Mouse (Mus musculus): ENCODE measurements at regions not wholly inside any gene's neighbourhood (a gene's known extent, or its start where the extent isn't known, plus 50 kb on each side); places are given as distances from the start of the nearest gene placed in this dataset.
A peak's percentile ranks its signal among the peaks of the same experiment; 100 is the strongest.

- Histone ChIP-seq H3K27me3 (replicated peaks; ENCODE audit: control insufficient read depth, insufficient read depth, low read length) (no peaks in the 10 kb centered on the region), H3K4me1 (replicated peaks; ENCODE audit: control insufficient read depth, insufficient read depth, low read length) (no peaks in the 10 kb centered on the region), H3K36me3 (ENCODE audit: control insufficient read depth, insufficient read depth, low read length) (no peaks in the 10 kb centered on the region), H3K9ac (ENCODE audit: low read length) (no peak overlapping the region), H3K9me3 (ENCODE audit: control insufficient read depth, low read length) (no peaks in the 10 kb centered on the region), H3K27ac (ENCODE audit: low read depth) (no peak overlapping the region), H3K4me3 (ENCODE audit: low read depth, low read length) (no peak overlapping the region), H3K4me2 (ENCODE audit: low read length) (no peak overlapping the region)
- DNase-seq (ENCODE audit: low spot score): no peak
- whole genome bisulfite sequencing: 64% methylated on average over 7 of the region's 7 CpGs
- no peak for ATAC-seq (replicated peaks; ENCODE audit: low FRiP score, low TSS enrichment, low read depth)
These were observed 139.3 kb downstream of the Gm19410 start for GRCm38 (mm10) chr8:35904711-35905450.

GRCm38 (mm10) chr8:35907998-35908397 lies 142.4 kb downstream of the Gm19410 start:
- no peak overlapping the region for H3K4me3 ChIP-seq (ENCODE audit: low read depth, low read length)
- H3K36me3 ChIP-seq (ENCODE audit: control insufficient read depth, insufficient read depth, low read length): no peaks in the 10 kb centered on the region
- H3K4me1 ChIP-seq (replicated peaks; ENCODE audit: control insufficient read depth, insufficient read depth, low read length): no peaks in the 10 kb centered on the region
- DNase-seq (ENCODE audit: low spot score) (no peak), ATAC-seq (replicated peaks; ENCODE audit: low FRiP score, low TSS enrichment, low read depth) (no peak)
- 79% methylated on average over 2 of the region's 2 CpGs for WGBS
- no peak overlapping the region for H3K4me2 ChIP-seq (ENCODE audit: low read length)
- no peaks in the 10 kb centered on the region for H3K27me3 ChIP-seq (replicated peaks; ENCODE audit: control insufficient read depth, insufficient read depth, low read length)
- H3K9ac ChIP-seq (ENCODE audit: low read length): no peak overlapping the region
- H3K27ac ChIP-seq (ENCODE audit: low read depth): no peak overlapping the region
- no peaks in the 10 kb centered on the region for H3K9me3 ChIP-seq (ENCODE audit: control insufficient read depth, low read length)

- Histone ChIP-seq H3K4me1 (replicated peaks; ENCODE audit: control insufficient read depth, insufficient read depth, low read length) (peaks cover 13% of the 10 kb centered on the region), H3K4me3 (ENCODE audit: low read depth, low read length) (no peak overlapping the region), H3K36me3 (ENCODE audit: control insufficient read depth, insufficient read depth, low read length) (no peaks in the 10 kb centered on the region), H3K27ac (ENCODE audit: low read depth) (no peak overlapping the region), H3K27me3 (replicated peaks; ENCODE audit: control insufficient read depth, insufficient read depth, low read length) (no peaks in the 10 kb centered on the region), H3K9ac (ENCODE audit: low read length) (no peak overlapping the region), H3K9me3 (ENCODE audit: control insufficient read depth, low read length) (no peaks in the 10 kb centered on the region), H3K4me2 (ENCODE audit: low read length) (no peak overlapping the region)
- 66% methylated on average over 9 of the region's 9 CpGs for WGBS
- no peak for ATAC-seq (replicated peaks; ENCODE audit: low FRiP score, low TSS enrichment, low read depth)
- no peak for DNase-seq (ENCODE audit: low spot score)
These were observed 146.7 kb downstream of the Gm19410 start for GRCm38 (mm10) chr8:35912264-35912663.

GRCm38 (mm10) chr8:35915878-35916518 lies 150.4 kb downstream of the Gm19410 start:
- 32% methylated on average over 10 of the region's 10 CpGs for WGBS
- ATAC-seq (replicated peaks; ENCODE audit: low FRiP score, low TSS enrichment, low read depth): no peak
- H3K4me2 ChIP-seq (ENCODE audit: low read length): no peak overlapping the region

GRCm38 (mm10) chr8:35917573-35917972 lies 152.0 kb downstream of the Gm19410 start:
- WGBS: 62% methylated on average over 3 of the region's 3 CpGs

More at GRCm38 (mm10) chr8:35915878-35916518, 150.4 kb downstream of the Gm19410 start:
- Histone ChIP-seq H3K9ac (ENCODE audit: low read length) (no peak overlapping the region), H3K4me1 (replicated peaks; ENCODE audit: control insufficient read depth, insufficient read depth, low read length) (peaks cover 13% of the 10 kb centered on the region), H3K9me3 (ENCODE audit: control insufficient read depth, low read length) (no peaks in the 10 kb centered on the region), H3K4me3 (ENCODE audit: low read depth, low read length) (no peak overlapping the region), H3K27ac (ENCODE audit: low read depth) (0 out of 2 replicates have a peak overlapping the region, but pooled peaks have one; percentile 27), H3K36me3 (ENCODE audit: control insufficient read depth, insufficient read depth, low read length) (no peaks in the 10 kb centered on the region), H3K27me3 (replicated peaks; ENCODE audit: control insufficient read depth, insufficient read depth, low read length) (no peaks in the 10 kb centered on the region)
- no peak for DNase-seq (ENCODE audit: low spot score)

GRCm38 (mm10) chr8:35919451-35919850 lies 153.9 kb downstream of the Gm19410 start:
- no peak overlapping the region for H3K4me3 ChIP-seq (ENCODE audit: low read depth, low read length)
- DNase-seq (ENCODE audit: low spot score) (no peak), ATAC-seq (replicated peaks; ENCODE audit: low FRiP score, low TSS enrichment, low read depth) (no peak)
- H3K9ac ChIP-seq (ENCODE audit: low read length): no peak overlapping the region
- no peak overlapping the region for H3K4me2 ChIP-seq (ENCODE audit: low read length)
- 68% methylated on average over 6 of the region's 6 CpGs for WGBS
- H3K36me3 ChIP-seq (ENCODE audit: control insufficient read depth, insufficient read depth, low read length): no peaks in the 10 kb centered on the region
- no peaks in the 10 kb centered on the region for H3K9me3 ChIP-seq (ENCODE audit: control insufficient read depth, low read length)
- H3K27me3 ChIP-seq (replicated peaks; ENCODE audit: control insufficient read depth, insufficient read depth, low read length): no peaks in the 10 kb centered on the region
- no peak overlapping the region for H3K27ac ChIP-seq (ENCODE audit: low read depth)
- peaks cover 13% of the 10 kb centered on the region for H3K4me1 ChIP-seq (replicated peaks; ENCODE audit: control insufficient read depth, insufficient read depth, low read length)

More at GRCm38 (mm10) chr8:35917573-35917972, 152.0 kb downstream of the Gm19410 start:
- H3K27ac ChIP-seq (ENCODE audit: low read depth): no peak overlapping the region
- no peak for ATAC-seq (replicated peaks; ENCODE audit: low FRiP score, low TSS enrichment, low read depth)
- no peak for DNase-seq (ENCODE audit: low spot score)
- H3K4me1 ChIP-seq (replicated peaks; ENCODE audit: control insufficient read depth, insufficient read depth, low read length): peaks cover 13% of the 10 kb centered on the region
- no peaks in the 10 kb centered on the region for H3K9me3 ChIP-seq (ENCODE audit: control insufficient read depth, low read length)
- H3K4me3 ChIP-seq (ENCODE audit: low read depth, low read length): no peak overlapping the region
- H3K27me3 ChIP-seq (replicated peaks; ENCODE audit: control insufficient read depth, insufficient read depth, low read length): no peaks in the 10 kb centered on the region
- H3K4me2 ChIP-seq (ENCODE audit: low read length): no peak overlapping the region
- H3K9ac ChIP-seq (ENCODE audit: low read length): no peak overlapping the region
- no peaks in the 10 kb centered on the region for H3K36me3 ChIP-seq (ENCODE audit: control insufficient read depth, insufficient read depth, low read length)

GRCm38 (mm10) chr8:35919859-35920675 lies 154.5 kb downstream of the Gm19410 start:
- H3K9ac ChIP-seq (ENCODE audit: low read length): no peak overlapping the region
- no peak overlapping the region for H3K4me3 ChIP-seq (ENCODE audit: low read depth, low read length)
- H3K27ac ChIP-seq (ENCODE audit: low read depth): no peak overlapping the region
- WGBS: 27% methylated on average over 8 of the region's 8 CpGs
- H3K36me3 ChIP-seq (ENCODE audit: control insufficient read depth, insufficient read depth, low read length): no peaks in the 10 kb centered on the region
- peaks cover 13% of the 10 kb centered on the region for H3K4me1 ChIP-seq (replicated peaks; ENCODE audit: control insufficient read depth, insufficient read depth, low read length)
- H3K4me2 ChIP-seq (ENCODE audit: low read length): no peak overlapping the region
- H3K9me3 ChIP-seq (ENCODE audit: control insufficient read depth, low read length): no peaks in the 10 kb centered on the region
- H3K27me3 ChIP-seq (replicated peaks; ENCODE audit: control insufficient read depth, insufficient read depth, low read length): no peaks in the 10 kb centered on the region
- no peak for ATAC-seq (replicated peaks; ENCODE audit: low FRiP score, low TSS enrichment, low read depth)
- DNase-seq (ENCODE audit: low spot score): no peak

GRCm38 (mm10) chr8:35924026-35924425 lies 158.4 kb downstream of the Gm19410 start:
- H3K27me3 ChIP-seq (replicated peaks; ENCODE audit: control insufficient read depth, insufficient read depth, low read length): no peaks in the 10 kb centered on the region
- H3K4me1 ChIP-seq (replicated peaks; ENCODE audit: control insufficient read depth, insufficient read depth, low read length): no peaks in the 10 kb centered on the region
- no peak overlapping the region for H3K4me2 ChIP-seq (ENCODE audit: low read length)
- DNase-seq (ENCODE audit: low spot score) (no peak), ATAC-seq (replicated peaks; ENCODE audit: low FRiP score, low TSS enrichment, low read depth) (no peak)
- WGBS: 95% methylated on average over 1 of the region's 1 CpGs
- no peak overlapping the region for H3K9ac ChIP-seq (ENCODE audit: low read length)
- H3K9me3 ChIP-seq (ENCODE audit: control insufficient read depth, low read length): no peaks in the 10 kb centered on the region
- no peak overlapping the region for H3K4me3 ChIP-seq (ENCODE audit: low read depth, low read length)
- H3K36me3 ChIP-seq (ENCODE audit: control insufficient read depth, insufficient read depth, low read length): no peaks in the 10 kb centered on the region
- H3K27ac ChIP-seq (ENCODE audit: low read depth): no peak overlapping the region
